Mouse (Mus musculus) stomach, adult 2 months (tissue): Measurements from ENCODE around the gene Gm10053. TPM values are rescaled to one million over a fixed set of nuclear protein-coding genes. Genes with fewer than 3 reads are reported as not detected.

Experiments
- polyA plus RNA-seq: library from polyadenylated mRNA; depleted of rRNA; stranded (reverse); fragments of >200 nt; gene quantifications from 2 replicates; pipeline ENCODE4 v1.2.3, GENCODE M21; 2012; rRNA removed

Gene Gm10053
- polyA plus RNA-seq = 1.4 and 1.7 TPM in 2 replicates

GRCm38 (mm10) chr19:24875129-24875870, at the start of gene Gm10053:
Gene Gm10053, plus strand, starts transcription at chr19:24875686.

GRCm38 (mm10) chr19:24861612-24862451, 13.7 kb upstream of the Gm10053 start, which contains the start of gene Pgm5:
Gene Pgm5, minus strand, starts transcription at chr19:24861855.

GRCm38 (mm10) chr19:24900581-24901220, 25.2 kb downstream of the Gm10053 start, which contains the start of gene Foxd4:
Gene Foxd4, minus strand, starts transcription at chr19:24901197.

Other genes starting within 250 kb of the Gm10053 start
- gene Tmem252, start 201.7 kb upstream of the Gm10053 start, polyA plus RNA-seq = 0.05 and 0.13 TPM in 2 replicates
- 18.4 and 19.7 TPM in 2 replicates for gene Pgm5, start 13.8 kb upstream of the Gm10053 start, polyA plus RNA-seq
- not detected in 2 replicates for gene Foxd4, start 25.5 kb downstream of the Gm10053 start, polyA plus RNA-seq
- 0.13 and 0.42 TPM in 2 replicates for gene Cbwd1, start 85.9 kb downstream of the Gm10053 start, polyA plus RNA-seq
- gene Dock8, start 123.8 kb downstream of the Gm10053 start, polyA plus RNA-seq = 1.2 and 1.3 TPM in 2 replicates